Mouse (Mus musculus) heart, embryonic 14.5 days (tissue): ENCODE results near the gene 1500011B03Rik. TPM values are rescaled to one million over a fixed set of nuclear protein-coding genes. Genes with fewer than 3 reads are reported as not detected.

ENCODE experiments used
- ATAC-seq: fragments of 200-750 bp; cut with Nextera tagmentation; 2 replicates; pipeline ENCODE4 v1.8.0; 2017; ENCODE audit warnings: low read depth, moderate TSS enrichment; ENCODE audit not compliant: insufficient number of reproducible peaks, insufficient read depth, low FRiP score
- H3K27ac ChIP-seq, 2 experiments: fragments of 200-500 bp in 1 of 2; fragments of 300-500 bp in 1 of 2; sonication (generic) in 1 of 2; replicated peaks in 1 of 2; 2 replicates each; pipeline ENCODE4 v1.5.1; 2012 to 2014; ENCODE audit warnings: low read depth in 2 of 2, low read length in 2 of 2, control low read depth in 1 of 2, mild to moderate bottlenecking in 1 of 2, mixed read lengths in 1 of 2; ENCODE audit not compliant: control insufficient read depth in 1 of 2, insufficient read depth in 1 of 2
- H3K27me3 ChIP-seq: fragments of 300-500 bp; sonication (generic); 2 replicates; pipeline ENCODE4 v1.6.1; 2014; ENCODE audit warnings: mild to moderate bottlenecking, low read length, control low read depth; ENCODE audit not compliant: control insufficient read depth, insufficient read depth
- H3K36me3 ChIP-seq: fragments of 300-500 bp; sonication (generic); 2 replicates; pipeline ENCODE4 v1.6.1; 2014; ENCODE audit warnings: mild to moderate bottlenecking, control low read depth, low read length, mixed read lengths; ENCODE audit not compliant: control insufficient read depth, insufficient read depth
- H3K4me1 ChIP-seq, 2 experiments: fragments of 200-500 bp in 1 of 2; fragments of 300-500 bp in 1 of 2; sonication (generic) in 1 of 2; 2 replicates each; pipeline ENCODE4 v1.6.1; 2012 to 2014; ENCODE audit warnings: low read length in 2 of 2, control low read depth in 1 of 2, mixed read lengths in 1 of 2; ENCODE audit not compliant: control insufficient read depth in 2 of 2, insufficient read depth in 2 of 2
- H3K4me2 ChIP-seq: fragments of 300-500 bp; sonication (generic); 2 replicates; pipeline ENCODE4 v1.6.1; 2014; ENCODE audit warnings: mild to moderate bottlenecking, low read length
- H3K4me3 ChIP-seq, 2 experiments: fragments of 200-500 bp in 1 of 2; fragments of 300-500 bp in 1 of 2; sonication (generic) in 1 of 2; 2 replicates each; pipeline ENCODE4 v1.5.1; 2012 to 2014; ENCODE audit warnings: low read length in 2 of 2, mild to moderate bottlenecking in 2 of 2, control low read depth in 1 of 2, low read depth in 1 of 2, moderate library complexity in 1 of 2; ENCODE audit not compliant: control insufficient read depth in 1 of 2, insufficient read depth in 1 of 2
- H3K9ac ChIP-seq: fragments of 300-500 bp; sonication (generic); 2 replicates; pipeline ENCODE4 v1.6.1; 2014; ENCODE audit warnings: mild to moderate bottlenecking, low read length
- H3K9me3 ChIP-seq: fragments of 300-500 bp; sonication (generic); 2 replicates; pipeline ENCODE4 v1.6.1; 2016; ENCODE audit warnings: low read length, control low read depth; ENCODE audit not compliant: control insufficient read depth
- WGBS: fragments of 180-500 bp; shearing (Covaris S2); extraction: QIAGEN DNeasy Blood & Tissue Kit; methylation state at CpG from one replicate; pipeline ENCODE4 v1.1.7; 2014; 5-methylcytosine and 5-hydroxymethylcytosine counted together
- polyA plus RNA-seq: library from polyadenylated mRNA; unstranded; fragments of >200 nt; fragmentation: Nextera tagmentation; extraction: Ambion mirVana; gene quantifications from 2 replicates; pipeline ENCODE4 v1.2.1, GENCODE M21; 2014

Gene 1500011B03Rik
- polyA plus RNA-seq, 1 experiment from 2014 or later, result 58.7 TPM

DNA sequence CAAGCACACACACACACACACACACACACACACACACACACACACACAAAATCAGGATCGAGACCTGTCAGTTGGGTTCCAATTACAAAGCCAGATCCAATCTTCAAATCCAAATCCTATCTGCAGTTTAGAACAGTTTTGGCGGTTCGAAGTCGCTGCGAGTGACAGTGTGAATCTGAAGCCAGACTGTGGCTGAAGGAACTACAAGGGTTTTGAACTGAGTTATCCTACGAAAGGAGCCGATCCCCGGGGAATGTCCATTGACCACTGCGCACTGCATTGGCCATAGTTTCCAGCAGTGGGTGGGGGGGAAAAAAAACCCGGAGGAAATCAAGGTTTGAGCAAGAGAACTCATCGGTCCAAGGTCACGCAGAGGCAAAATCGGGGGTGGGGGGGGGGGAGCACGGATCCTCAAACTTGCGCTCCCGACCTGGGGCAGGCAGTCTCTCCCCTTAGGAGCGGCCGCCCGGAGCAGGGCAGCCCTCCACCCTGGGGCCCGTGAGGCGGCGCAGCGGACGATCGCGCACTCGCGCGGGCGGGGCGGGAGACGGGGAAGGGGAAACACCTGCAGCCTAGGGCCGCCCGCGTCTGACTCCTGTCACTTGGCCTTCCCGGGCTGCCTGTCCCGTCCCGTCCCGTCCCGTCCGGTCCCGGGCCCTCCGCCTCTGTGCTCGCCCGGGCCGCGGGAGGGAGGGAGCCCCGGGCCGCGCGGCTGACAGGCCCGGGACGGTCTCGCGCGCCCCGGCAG lies 50.6 kb downstream of the 1500011B03Rik start:
- peak; percentile 60 for ATAC-seq
- H3K36me3 ChIP-seq, result no peaks in the 10 kb centered on the region
- H3K9ac ChIP-seq, result peak overlapping the region; percentile 97
- H3K27ac ChIP-seq, result peak overlapping the region; percentile 25 to 92
- peak overlapping the region; percentile 95 for H3K4me2 ChIP-seq
- H3K27me3 ChIP-seq, result no peaks in the 10 kb centered on the region
- no peaks in the 10 kb centered on the region for H3K9me3 ChIP-seq
- H3K4me1 ChIP-seq, result peaks cover 3 to 20% of the 10 kb centered on the region in 2 experiments; a peak in 3 of 4 replicates
- 3% methylated on average over 27 of the region's 57 CpGs for WGBS
- peak overlapping the region; percentile 90 to 100 for H3K4me3 ChIP-seq

DNA sequence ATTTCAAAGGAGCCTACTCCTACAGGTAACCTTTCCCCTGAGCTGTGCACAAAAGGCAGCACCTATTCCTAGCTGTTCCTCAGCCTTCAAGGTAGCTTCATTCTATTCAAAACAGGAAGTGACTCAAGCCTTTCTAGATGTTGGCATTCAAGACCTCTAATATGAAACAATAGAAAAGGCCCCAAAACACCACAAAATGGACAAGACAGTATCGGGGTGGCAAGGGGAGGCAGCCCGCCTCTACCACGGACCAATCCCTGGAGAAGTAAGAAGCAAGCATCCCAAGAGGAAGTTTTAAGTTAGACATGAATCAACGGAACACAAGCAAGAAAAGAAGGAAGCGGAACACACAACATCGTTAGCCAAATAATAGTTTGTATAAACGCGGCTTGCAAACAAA lies 51.5 kb downstream of the 1500011B03Rik start:
- WGBS, result 72% methylated on average over 8 of the region's 8 CpGs
- Histone ChIP-seq H3K27ac (no peak overlapping the region), H3K36me3 (no peaks in the 10 kb centered on the region), H3K4me3 (peak overlapping the region in 1 of 2 experiments; percentile 100; a peak in 3 of 4 replicates), H3K9ac (peak overlapping the region; percentile 97; the same call in 1 of the 2 replicates), H3K9me3 (no peaks in the 10 kb centered on the region), H3K27me3 (no peaks in the 10 kb centered on the region), H3K4me1 (peaks cover 3 to 20% of the 10 kb centered on the region in 2 experiments; a peak in 3 of 4 replicates), H3K4me2 (peak overlapping the region; percentile 95)
- no peak for ATAC-seq

DNA sequence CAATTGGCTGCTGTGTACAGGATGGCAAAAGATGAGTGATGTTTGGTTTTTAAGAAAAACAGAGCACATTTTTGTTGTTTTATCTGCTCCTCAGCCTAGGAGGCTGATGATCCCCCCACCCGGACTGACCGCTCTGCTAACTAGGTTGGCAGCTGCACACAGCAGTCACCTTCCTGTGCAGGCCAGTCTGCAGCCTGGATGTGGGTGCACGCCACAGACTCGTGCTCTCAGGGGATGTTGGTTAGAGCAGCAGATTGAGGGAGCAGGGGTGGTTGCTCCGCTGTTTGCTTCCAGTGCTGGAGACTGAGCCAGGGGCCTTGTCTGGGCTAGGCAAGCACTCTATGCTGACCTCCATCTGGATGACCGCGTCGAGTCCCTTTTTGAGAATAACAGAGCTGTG lies 53.5 kb downstream of the 1500011B03Rik start:
- peaks cover 0 to 11% of the 10 kb centered on the region in 2 experiments; a peak in 3 of 4 replicates for H3K4me1 ChIP-seq
- 88% methylated on average over 8 of the region's 8 CpGs for WGBS
- H3K27me3 ChIP-seq, result no peaks in the 10 kb centered on the region
- H3K27ac ChIP-seq, result no peak overlapping the region
- H3K4me3 ChIP-seq, result no peak overlapping the region
- ATAC-seq, result no peak
- H3K4me2 ChIP-seq, result no peak overlapping the region
- H3K9ac ChIP-seq, result no peak overlapping the region
- H3K9me3 ChIP-seq, result no peaks in the 10 kb centered on the region
- peaks cover 15% of the 10 kb centered on the region for H3K36me3 ChIP-seq

DNA sequence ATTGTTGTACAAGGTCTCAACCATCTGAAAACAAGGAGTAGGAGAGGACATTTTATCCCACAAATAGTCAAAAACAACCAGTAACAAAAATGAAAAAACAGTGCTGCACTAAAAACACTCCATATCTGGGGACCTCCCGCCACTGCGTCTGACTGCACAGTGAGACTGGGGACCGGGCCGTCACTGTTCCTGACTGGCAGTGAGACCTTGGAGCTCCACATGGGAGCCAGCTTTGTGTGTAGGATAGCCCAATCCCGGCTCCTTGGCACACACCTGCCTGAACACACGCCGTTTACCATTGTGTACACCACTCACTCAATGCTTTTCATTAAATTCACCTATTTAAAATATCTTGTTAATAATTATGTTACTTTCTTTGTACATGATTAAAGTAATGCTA lies 56.1 kb downstream of the 1500011B03Rik start:
- H3K9me3 ChIP-seq, result no peaks in the 10 kb centered on the region
- peaks cover 0 to 8% of the 10 kb centered on the region in 2 experiments; a peak in 3 of 4 replicates for H3K4me1 ChIP-seq
- H3K27me3 ChIP-seq, result no peaks in the 10 kb centered on the region
- H3K9ac ChIP-seq, result no peak overlapping the region
- WGBS, result 77% methylated on average over 7 of the region's 7 CpGs
- no peak overlapping the region for H3K4me3 ChIP-seq
- H3K4me2 ChIP-seq, result no peak overlapping the region
- peaks cover 39% of the 10 kb centered on the region for H3K36me3 ChIP-seq
- H3K27ac ChIP-seq, result no peak overlapping the region
- ATAC-seq, result no peak

DNA sequence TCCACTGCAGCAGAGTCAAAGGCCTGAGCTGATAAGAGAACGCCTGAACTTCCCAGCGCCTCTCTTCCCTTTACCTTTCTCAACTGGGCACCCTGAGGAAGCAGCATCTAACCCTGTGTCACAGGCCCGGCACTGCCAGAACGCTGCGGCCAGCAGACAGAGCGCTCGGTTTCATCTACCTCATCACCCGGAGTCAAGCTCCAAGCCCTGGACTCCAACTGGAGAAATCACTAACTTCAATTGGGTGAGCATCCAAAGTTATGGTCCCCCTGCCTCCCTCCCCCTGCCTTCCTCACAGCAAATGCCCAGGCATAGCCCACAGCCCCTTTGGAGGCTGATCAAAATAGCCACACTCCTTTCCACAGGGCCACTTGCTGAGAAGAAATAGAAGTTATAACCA lies 56.6 kb downstream of the 1500011B03Rik start:
- H3K4me1 ChIP-seq, result peaks cover 0 to 3% of the 10 kb centered on the region in 2 experiments; a peak in 2 of 4 replicates
- WGBS, result 75% methylated on average over 8 of the region's 8 CpGs
- no peak overlapping the region for H3K9ac ChIP-seq
- no peaks in the 10 kb centered on the region for H3K27me3 ChIP-seq
- H3K36me3 ChIP-seq, result peaks cover 44% of the 10 kb centered on the region
- no peaks in the 10 kb centered on the region for H3K9me3 ChIP-seq
- no peak overlapping the region for H3K4me3 ChIP-seq
- no peak for ATAC-seq
- H3K4me2 ChIP-seq, result no peak overlapping the region
- H3K27ac ChIP-seq, result no peak overlapping the region

DNA sequence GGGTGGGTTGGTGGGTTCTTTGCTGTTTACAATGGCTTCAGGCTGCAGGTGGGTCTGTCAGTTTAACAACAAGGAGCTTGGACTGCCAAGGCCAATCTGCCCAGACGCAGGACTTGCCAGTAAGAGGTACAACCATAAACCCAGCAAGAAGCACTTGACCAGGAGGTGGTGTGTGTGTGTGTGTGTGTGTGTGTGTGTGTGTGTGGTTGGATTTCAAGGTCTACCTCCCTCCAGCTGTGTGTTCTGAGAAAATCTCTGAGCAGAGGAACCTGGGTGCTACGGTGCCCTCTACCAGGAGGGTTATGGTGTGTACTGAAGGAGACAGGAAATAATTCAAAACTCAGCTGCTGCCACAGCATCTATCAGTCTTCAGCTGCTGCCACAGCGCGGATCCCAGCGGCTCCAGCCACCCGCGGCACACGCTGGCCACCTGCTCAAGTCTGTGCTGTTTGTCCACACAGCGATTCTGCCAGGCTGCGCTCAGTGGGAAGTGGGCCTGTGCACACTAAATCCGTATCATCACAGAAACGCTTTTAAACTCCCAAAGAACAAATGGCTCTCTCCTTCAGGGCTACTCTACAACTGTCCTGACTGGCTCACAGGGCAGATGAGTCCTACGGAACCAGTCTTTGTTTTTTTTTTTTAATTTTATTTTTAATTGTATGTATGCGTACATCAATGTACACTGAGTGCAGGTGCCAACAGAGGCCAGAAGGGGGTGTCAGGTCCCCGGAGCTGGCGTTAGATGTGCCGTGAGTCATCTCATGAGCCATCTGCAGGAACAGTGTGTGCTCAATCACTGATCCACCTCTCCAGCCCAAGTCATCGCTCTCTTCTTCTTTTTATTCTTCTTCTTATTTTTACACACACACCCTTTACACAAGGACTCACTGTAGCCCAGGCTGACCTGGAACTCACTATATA lies 58.2 kb downstream of the 1500011B03Rik start:
- Histone ChIP-seq H3K4me2 (no peak overlapping the region), H3K4me1 (peaks cover 0 to 3% of the 10 kb centered on the region in 2 experiments; a peak in 2 of 4 replicates), H3K36me3 (peaks cover 60% of the 10 kb centered on the region), H3K9ac (no peak overlapping the region), H3K27ac (no peak overlapping the region), H3K27me3 (no peaks in the 10 kb centered on the region), H3K9me3 (no peaks in the 10 kb centered on the region), H3K4me3 (no peak overlapping the region)
- no peak for ATAC-seq
- WGBS, result 89% methylated on average over 18 of the region's 18 CpGs

DNA sequence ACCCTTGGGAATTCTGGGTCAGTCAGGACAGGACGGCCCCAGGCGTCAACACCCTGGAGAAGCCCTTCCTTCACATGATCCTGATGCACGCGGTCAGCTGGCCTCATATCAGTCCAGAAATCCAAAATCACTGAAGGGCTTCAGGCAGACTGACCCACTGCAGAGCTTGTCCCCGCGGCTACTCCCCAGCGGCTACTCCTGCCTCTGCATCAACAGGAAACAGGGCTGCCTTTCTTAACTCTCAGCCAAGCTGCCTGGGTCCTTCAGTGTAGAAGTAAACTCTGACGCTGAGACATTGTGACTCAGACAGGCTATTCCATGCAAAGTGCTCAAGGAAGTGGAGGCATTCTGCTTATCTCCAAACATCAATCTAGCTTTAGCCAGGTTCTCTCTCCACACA lies 61.3 kb downstream of the 1500011B03Rik start:
- Histone ChIP-seq H3K9me3 (no peaks in the 10 kb centered on the region), H3K4me1 (peaks cover 0 to 3% of the 10 kb centered on the region in 2 experiments; a peak in 2 of 4 replicates), H3K27ac (peak overlapping the region; percentile 11 to 14; a peak in 1 of 4 replicates), H3K27me3 (no peaks in the 10 kb centered on the region), H3K4me2 (no peak overlapping the region), H3K9ac (no peak overlapping the region), H3K4me3 (no peak overlapping the region), H3K36me3 (peaks cover 88% of the 10 kb centered on the region)
- ATAC-seq, result no peak
- WGBS, result 33% methylated on average over 8 of the region's 8 CpGs
